Mouse (Mus musculus): Measurements from ENCODE around the gene Dgkg.

Gene Dgkg

GRCm38 (mm10) chr16:22545799-22546198 lies 111.2 kb downstream of the Dgkg start:
- no peak for DNase-seq (ENCODE audit: low read depth)

- DNase-seq (ENCODE audit: low read depth): peak; percentile 79
These were observed 111.9 kb downstream of the Dgkg start for GRCm38 (mm10) chr16:22545016-22545561.

- no peak for DNase-seq (ENCODE audit: low read depth)
These were observed 114.3 kb downstream of the Dgkg start for GRCm38 (mm10) chr16:22542691-22543141.

GRCm38 (mm10) chr16:22539275-22539674 lies 117.7 kb downstream of the Dgkg start:
- no peak for DNase-seq (ENCODE audit: low read depth)

- no peak for DNase-seq (ENCODE audit: low read depth)
These were observed 120.3 kb downstream of the Dgkg start for GRCm38 (mm10) chr16:22536581-22537160.

DNA sequence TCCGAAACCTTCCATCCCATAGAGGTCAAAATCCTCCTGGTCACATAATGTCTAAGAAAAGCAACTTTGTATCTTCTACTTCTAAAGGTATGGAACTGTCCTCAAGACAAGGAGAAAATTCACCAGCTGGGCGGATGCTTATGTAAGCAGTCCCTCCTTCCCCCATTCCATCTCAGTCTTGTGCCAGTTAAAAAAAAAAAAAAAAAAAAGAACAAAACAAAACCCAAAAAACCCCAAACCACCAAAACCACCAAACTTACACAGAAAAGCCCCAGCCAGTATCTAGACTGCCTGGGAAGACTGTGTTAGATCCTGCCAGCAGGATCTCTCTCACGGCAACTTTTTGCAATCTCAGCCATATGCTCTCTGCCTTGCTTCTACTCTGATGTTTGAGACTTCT lies 123.9 kb downstream of the Dgkg start:
- DNase-seq (ENCODE audit: low read depth): no peak

- no peak for DNase-seq (ENCODE audit: low read depth)
These were observed 125.2 kb downstream of the Dgkg start for GRCm38 (mm10) chr16:22531834-22532233.

- no peak for DNase-seq (ENCODE audit: low read depth)
These were observed 126.0 kb downstream of the Dgkg start for GRCm38 (mm10) chr16:22531041-22531440.

- no peak for DNase-seq (ENCODE audit: low read depth)
These were observed 129.5 kb downstream of the Dgkg start for GRCm38 (mm10) chr16:22527499-22527939.

DNA sequence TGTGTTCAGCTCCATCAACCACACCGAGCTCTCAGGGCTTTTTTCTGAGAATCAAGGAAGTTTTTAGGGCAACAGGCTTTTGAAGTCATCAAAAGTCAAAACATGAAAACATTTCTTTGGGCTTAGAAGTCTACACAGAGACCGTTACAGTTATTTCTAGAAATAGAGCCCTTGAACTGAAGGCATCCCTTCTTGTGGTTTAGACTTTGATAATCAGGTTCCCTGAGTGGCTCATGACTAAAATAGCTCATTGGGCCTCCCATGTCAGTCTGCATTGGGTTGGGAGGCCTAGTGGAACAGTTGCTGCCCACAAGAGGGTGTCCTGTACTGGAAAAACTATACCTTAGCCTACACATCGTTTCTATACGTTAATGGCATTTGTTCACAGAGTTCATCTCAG lies 130.6 kb downstream of the Dgkg start:
- no peak for DNase-seq (ENCODE audit: low read depth)

DNA sequence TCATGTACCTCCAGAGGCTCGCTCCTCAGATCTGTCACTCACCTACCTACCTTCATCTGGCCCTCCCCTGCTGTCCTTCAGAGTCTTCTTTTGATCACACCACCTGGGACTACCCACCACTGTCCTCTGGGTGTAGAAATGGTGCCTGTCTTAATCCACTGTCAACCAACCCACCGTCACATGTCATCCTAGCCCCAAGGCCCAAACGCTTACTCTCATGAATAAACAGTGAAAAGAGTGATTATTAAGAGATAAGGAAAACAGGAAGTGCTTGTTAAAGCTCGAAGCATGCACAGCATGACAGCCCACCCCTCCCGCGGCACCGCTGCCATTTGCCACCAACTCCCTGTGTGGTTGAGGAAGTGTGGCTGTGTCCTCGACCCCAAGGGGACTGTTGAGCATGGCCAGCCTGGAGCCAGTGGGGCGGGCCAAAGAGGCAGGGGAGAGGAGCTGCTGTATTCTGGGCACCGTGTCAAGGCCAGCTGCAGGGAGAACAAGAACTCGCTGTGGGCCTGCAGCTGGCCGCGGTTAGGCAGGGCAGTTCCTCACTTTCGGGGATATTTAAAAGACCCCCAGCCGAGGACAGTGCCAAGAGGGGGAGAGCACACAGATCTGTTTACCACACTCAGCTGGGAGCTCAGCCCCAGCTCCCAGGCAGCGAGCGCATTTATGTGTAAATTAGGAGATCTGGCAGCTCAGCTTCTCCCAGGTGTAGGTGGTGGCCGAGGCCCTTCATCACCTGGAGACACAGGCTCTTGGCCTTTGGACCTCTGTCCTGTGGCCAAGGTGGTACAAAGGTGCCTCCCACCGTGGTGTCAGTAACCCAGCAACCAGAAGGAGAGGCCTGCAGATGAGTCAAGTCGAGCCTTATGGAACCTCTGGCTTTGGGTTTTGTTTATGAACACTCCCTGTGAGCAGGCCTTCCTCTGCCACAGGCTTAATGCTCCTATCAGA lies 139.3 kb downstream of the Dgkg start:
- peak; percentile 81 for DNase-seq (ENCODE audit: low read depth)

DNA sequence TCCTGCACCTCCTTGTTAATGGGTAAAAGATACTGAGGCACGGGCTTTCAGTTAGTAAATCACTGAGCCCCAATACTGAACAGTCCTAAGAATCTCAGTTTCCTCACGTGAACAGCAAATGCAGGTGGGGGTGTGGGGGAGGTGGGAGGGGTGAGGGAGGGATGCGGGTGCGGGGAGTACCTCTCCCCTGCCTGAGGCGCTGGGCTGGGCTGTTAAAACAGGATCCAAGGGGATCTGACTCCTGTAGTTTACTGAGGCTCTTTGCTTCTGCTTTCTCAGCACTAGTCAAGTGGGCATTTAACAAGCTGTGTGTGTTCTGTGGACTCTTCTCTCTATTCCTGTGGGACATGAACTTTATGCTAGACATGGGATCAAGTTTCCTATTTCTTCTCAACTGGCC lies 141.5 kb downstream of the Dgkg start:
- DNase-seq (ENCODE audit: low read depth): no peak

DNA sequence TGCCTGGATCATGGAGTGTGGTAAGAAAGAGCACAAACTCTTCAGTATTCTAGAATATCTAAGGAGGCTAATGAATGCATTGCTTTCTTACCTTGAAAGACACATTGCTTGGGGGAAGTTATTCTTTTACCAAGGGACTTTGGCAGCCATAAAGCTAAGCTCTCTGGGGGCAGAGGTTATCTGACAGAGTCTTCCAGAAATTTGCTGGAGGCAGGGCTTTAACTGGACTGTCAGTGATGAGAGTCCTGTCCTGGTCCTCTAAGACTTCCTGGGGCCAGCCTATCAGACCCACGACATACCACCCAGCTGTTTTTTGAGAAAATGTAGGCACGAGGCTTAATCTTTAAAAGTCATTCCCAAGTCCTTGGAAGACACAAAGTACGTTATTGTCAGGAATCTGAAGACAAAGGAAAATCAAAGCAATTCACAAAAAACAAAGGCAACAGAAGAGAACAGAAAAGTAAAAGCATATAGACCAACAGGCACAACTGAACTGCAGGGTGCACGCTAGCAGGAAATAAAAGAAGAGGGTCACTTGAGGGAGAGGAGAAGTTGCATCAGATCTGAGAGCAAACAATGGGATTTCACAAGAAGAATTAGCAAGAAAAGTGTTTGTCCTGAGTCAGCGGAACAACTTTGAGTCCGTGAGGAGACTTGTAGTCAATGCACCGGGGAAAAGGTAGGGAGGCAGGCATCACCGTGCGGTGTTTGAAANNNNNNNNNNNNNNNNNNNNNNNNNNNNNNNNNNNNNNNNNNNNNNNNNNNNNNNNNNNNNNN lies 146.0 kb downstream of the Dgkg start:
- peak; percentile 46 for DNase-seq (ENCODE audit: low read depth)

- DNase-seq (ENCODE audit: low read depth): no peak
These were observed 148.0 kb downstream of the Dgkg start for GRCm38 (mm10) chr16:22508936-22509563.

DNA sequence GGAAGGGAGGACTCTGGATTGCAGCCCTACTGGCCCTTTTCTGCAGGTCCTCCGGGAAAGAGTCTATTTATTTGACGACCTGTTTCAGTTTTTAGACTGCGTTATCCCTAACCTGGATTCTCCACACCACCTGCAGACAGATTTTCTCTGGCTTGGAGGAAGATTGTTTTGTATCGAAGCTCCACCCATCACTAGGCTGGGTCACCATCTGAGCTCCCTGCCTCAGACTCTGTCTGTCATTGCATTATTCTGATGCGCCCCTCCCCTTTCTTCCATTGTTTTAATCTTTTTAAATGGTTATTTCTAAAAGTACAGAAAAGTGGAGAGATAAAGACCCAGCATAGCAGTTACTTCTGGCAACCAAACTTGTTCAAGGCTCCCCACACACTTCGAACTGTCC lies 151.4 kb downstream of the Dgkg start:
- no peak for DNase-seq (ENCODE audit: low read depth)

DNA sequence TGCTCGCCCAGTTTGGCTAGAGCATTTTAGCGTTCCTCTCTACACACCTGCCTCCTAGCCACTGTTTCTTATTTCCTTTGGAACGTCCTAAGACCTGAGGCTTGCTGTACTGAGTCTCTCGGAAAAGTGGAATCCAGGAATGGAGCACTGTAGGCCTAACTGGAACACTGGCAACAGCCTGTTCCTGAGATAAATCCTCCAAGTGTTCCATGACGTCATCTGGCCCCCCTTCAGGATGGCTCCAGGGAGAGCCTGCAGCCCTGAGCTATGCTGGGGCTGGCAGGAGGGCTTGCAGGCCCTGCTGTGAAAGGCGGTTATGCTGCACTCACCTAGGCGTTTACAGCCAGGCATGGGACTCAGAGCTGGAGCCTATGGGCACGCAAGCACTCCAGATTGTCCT lies 152.2 kb downstream of the Dgkg start:
- no peak for DNase-seq (ENCODE audit: low read depth)

DNA sequence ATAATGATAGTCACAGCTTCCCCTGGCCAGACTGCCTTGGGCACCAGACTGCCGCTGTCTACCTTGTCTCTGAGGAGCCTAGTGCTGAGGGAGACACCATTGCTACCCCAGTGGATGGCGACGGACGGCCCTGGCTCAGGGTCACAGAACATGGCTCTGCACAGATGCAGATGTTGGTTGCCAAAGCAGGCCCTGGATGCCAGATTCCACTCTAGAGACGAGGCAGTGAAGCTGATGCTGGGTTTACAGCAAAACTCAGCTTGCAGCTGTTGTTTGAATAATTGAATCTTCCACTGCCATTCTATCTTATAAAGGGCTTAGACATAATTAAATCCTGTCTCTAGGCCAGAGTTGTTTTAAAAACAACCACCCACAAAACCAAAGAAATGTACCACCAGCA lies 153.0 kb downstream of the Dgkg start:
- DNase-seq (ENCODE audit: low read depth): no peak

- DNase-seq (ENCODE audit: low read depth): no peak
These were observed 153.6 kb downstream of the Dgkg start for GRCm38 (mm10) chr16:22503467-22503866.

GRCm38 (mm10) chr16:22501855-22502254 lies 155.2 kb downstream of the Dgkg start:
- no peak for DNase-seq (ENCODE audit: low read depth)

GRCm38 (mm10) chr16:22500561-22500960 lies 156.5 kb downstream of the Dgkg start:
- DNase-seq (ENCODE audit: low read depth): no peak

GRCm38 (mm10) chr16:22499951-22500350 lies 157.1 kb downstream of the Dgkg start:
- DNase-seq (ENCODE audit: low read depth): no peak

DNA sequence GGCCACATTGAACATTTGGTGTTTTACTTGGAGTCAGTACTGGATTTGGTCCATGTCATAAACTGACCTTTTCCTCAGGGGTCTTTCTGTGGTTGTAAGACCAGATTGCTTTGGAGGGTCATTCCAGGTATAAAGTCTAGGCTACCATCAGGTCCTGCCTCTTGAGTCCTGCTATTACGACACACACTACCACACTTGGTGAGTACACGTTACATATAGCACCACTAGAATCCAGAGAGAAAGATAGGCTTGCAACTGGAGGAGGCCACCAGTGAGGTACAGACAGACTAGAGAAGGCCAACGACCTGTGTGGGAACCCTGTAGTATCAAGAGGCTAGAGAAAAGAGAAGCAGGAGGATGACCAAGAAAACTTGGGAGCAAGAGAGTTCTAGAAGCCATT lies 157.6 kb downstream of the Dgkg start:
- no peak for DNase-seq (ENCODE audit: low read depth)

Data from 416B (cell line).